Mouse (Mus musculus): ENCODE measurements around the gene Cnot11. TPM values are rescaled to one million over a fixed set of nuclear protein-coding genes. Genes with fewer than 3 reads are reported as not detected.
"Not testable (repeated sequence)": the region's sequence is repeated elsewhere in the genome, so short reads cannot be mapped to it uniquely, and the experiment has no call there.

Gene Cnot11
- total RNA-seq, 1 experiment from 2014 or later = 24.0 TPM

DNA sequence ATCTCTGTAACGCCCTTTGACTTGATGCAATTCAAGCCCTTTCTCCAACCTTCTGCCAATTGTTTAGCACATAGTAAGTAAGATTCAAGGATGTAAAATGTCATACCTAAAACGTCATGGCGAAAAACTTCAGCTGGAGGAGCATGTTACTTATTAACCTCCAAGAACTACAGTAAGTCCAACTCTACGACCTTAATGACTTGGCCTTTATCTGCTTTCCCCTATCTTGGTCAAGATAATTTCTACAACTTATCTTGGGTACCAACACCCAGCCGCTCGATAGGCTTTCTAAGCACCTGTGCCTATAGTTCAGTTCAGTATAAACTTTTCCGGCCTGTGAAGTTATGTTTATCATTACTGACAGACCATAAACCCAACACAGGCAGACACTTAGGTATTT, 39.1 kb downstream of the Cnot11 start:
- no peak for ATAC-seq (replicated peaks; ENCODE audit: insufficient number of reproducible peaks, low FRiP score, low TSS enrichment, poor library complexity, severe bottlenecking)

DNA sequence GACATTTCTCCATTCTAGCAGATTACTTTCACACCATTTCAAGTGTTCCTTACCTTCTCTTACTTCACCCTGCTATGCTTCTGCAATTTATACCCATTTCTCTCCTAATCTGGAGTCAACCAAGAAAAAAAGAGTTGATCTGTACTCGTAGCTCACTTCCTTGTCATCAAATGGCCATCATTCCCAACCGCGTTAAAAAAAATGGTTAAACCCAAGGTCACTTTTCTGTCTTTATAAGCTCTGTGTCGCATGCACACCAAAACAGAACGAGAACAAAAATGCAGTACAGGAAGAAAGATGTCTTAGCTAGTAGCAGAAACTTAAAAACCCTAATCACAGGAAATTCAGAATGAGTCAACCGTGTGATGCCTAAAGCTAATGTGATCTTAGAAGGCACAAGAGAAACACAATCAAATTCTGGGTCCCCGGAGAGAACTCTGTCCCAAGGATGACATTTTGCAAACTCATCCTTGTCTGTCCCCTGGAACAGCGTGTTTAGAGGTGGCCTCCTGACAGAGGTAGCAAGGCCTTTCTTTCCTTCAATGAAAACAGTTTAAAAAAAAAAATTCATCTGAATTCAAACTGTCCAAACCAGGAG, 41.1 kb downstream of the Cnot11 start:
- no peak for ATAC-seq (replicated peaks; ENCODE audit: insufficient number of reproducible peaks, low FRiP score, low TSS enrichment, poor library complexity, severe bottlenecking)

DNA sequence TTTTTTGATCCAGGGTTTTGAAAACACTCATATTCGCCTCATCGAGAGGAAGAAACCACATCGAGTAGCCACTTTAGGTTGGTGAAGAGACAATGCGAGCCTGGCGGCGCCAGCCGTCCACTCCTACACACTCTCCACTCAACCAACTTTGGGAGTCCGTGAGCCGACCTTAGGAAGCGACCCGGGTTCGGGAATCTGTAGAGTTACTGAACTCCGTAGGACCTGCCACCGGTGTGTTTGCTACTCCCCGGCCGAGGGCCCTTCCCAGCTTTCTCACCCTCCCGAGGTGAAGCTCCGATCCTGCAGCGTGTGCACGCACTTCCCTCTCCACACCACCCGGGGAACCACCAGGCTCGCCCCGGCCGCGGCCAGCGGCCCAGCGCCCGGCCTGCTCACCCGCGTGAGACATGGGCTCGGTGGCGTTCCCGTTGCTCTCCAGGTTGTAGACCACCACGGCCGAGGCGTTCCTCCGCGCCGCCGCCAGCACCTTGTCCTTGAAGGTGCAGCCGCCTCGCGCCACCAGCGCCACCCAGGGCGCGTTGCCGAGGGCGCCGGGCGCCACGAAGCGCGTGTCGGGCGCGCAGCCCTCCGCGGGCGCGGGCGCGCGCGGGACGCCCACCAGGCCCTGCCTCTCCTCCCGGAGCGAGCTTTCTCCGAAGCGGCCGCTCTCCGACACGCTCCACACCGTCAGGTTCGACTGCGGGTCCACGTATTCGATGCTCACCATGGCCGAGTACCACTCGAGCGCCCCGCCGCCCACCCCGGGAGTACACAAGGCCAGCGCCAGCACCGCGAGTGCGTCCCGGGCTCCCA, 41.8 kb downstream of the Cnot11 start:
- 0 out of 2 replicates have a peak, but pooled peaks have one; percentile 0 for ATAC-seq (replicated peaks; ENCODE audit: insufficient number of reproducible peaks, low FRiP score, low TSS enrichment, poor library complexity, severe bottlenecking)

DNA sequence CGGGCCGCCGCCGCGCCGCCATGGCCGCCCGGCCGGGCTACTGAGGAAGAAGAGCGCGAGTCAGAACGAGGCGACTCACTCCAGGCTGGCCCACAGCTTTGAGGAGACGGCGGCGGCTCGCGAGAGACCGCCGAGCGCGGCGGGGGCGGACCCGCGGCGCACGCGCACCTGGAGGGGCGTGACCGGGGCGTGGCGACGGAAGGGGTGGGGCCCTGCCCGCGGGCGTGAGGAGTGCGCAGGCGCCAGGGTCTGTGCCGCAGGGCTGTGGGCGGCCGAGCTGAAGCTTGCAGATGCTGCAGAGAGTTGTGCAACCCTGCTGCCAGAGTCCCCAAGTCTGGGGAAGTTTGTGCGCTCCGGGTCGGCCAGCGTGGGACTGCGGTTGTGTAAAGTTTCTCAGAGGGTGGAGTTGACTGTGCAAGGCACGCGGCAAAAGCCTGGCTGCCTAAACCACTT, 42.5 kb downstream of the Cnot11 start, which contains the start of gene Rnf149:
TSS of gene Rnf149 (minus strand) at position 153 of the 453 bp plus-strand sequence.
- ATAC-seq (replicated peaks; ENCODE audit: insufficient number of reproducible peaks, low FRiP score, low TSS enrichment, poor library complexity, severe bottlenecking) = peak; percentile 79

DNA sequence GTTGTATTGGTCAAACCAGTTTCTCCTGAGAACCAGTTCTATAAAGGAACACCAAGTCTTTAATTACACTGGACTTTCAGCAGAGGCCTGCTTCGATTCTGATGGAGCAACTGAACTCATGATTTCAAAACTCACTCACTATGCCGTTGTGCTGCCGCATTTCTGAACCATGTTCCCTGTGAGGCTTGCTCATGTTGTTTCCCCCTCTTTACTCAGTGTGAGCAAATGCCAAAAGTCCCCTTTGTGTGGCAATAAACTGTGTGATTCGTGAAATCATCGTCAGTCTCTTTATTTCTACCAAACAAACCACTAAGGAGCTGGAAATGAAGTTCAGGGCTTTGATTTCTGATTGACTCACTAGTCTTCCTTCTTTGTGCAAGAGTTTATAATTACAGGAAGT, 43.7 kb downstream of the Cnot11 start:
- ATAC-seq (replicated peaks; ENCODE audit: insufficient number of reproducible peaks, low FRiP score, low TSS enrichment, poor library complexity, severe bottlenecking) = peak; percentile 60

DNA sequence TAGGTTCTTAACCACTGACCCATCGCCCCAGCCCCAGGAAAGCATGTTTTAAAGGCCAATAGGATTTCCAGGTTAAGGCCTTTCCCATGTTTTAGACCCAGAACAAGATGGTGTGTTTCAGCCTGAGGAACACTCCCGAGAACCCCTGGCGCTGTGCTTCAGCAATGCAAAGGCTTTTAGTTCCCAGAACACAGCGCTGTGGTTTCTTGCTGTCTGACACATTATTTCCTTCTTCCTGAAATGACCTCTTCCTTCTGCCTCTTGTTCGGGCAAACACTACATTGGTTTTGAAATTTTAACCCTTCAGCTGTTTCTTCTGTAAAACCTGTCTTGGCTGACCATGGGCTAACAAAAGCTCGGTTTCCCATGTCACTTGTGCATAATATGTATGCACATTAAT, 44.3 kb downstream of the Cnot11 start:
- 0 out of 2 replicates have a peak, but pooled peaks have one; percentile 14 for ATAC-seq (replicated peaks; ENCODE audit: insufficient number of reproducible peaks, low FRiP score, low TSS enrichment, poor library complexity, severe bottlenecking)

DNA sequence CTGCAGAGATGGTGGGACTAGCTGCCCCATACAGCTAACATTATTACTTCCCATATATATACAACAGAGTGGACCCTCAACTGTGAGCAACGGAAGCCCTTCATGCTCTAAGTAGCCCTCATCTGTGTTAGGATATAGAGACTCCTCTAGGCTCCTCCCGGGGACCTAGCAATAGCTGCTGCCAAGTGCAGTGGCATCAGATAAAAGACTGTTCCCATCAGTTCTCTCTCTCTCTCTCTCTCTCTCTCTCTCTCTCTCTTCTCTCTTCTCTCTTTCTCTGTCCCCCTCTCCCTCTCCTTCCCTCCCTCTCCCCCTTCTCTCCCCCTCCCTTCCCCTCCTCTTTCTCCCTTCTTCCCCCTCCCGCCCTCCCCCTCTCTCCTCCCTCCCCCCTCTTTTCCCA, 46.4 kb downstream of the Cnot11 start:
- ATAC-seq (replicated peaks; ENCODE audit: insufficient number of reproducible peaks, low FRiP score, low TSS enrichment, poor library complexity, severe bottlenecking) = no peak

DNA sequence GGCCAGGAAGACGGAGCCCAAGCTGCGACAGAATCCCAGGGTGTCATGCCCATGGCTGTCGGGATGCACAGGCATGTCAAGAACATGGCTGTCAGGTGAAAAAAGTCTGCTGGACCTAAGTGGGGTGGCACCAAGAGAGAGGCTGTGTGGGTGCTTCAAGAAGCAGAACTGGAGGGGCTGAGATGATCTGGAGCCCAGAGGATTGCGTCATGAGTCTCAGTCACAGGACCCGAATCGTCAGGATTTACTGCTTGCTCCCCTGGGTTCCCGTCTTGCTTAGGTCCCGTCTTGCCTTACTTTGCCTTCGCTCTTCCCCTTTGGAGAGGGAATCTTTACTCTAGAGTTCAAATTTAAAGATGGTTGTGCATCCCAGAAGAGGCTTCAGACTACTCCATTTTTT, 48.4 kb downstream of the Cnot11 start:
- ATAC-seq (replicated peaks; ENCODE audit: insufficient number of reproducible peaks, low FRiP score, low TSS enrichment, poor library complexity, severe bottlenecking) = peak; percentile 45

DNA sequence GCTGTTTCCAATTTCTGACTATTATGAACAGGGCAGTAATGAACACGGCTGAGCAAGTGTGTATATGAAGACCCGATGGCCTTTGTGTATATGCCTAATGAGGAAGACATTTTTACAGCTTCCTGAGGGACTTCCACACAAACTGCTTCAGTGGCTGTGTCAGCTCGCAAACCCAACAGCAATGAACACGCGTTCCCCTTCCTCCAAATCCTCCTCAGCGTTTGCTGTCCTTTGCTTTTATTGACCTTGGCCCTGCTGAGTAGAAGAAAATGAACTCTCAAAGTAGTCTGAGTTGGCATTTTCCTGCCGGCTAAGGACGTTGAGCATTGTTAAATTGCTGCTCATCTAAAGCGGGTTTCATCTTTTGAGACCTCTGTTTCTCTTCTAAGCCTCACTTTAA, 50.6 kb downstream of the Cnot11 start:
- ATAC-seq (replicated peaks; ENCODE audit: insufficient number of reproducible peaks, low FRiP score, low TSS enrichment, poor library complexity, severe bottlenecking) = no peak

DNA sequence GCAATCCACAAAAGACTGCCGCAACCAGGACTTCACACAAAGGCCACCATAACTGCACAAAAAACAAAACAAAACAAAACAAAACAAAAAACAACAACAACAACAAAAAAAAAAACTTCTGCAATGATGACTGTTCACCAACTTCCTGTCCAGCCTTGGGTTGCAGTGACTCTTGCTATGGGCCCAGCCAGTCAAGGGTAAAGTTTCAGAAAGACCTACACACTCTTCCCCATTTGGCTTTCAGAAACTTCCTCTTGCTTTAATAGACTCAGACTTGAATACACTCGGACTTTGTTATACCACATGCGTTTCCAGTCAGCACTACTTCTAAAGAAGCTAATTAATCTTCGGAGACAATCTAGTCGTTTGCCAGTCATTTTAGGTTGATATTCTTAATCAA, 55.4 kb downstream of the Cnot11 start:
- ATAC-seq (replicated peaks; ENCODE audit: insufficient number of reproducible peaks, low FRiP score, low TSS enrichment, poor library complexity, severe bottlenecking) = peak; percentile 98

DNA sequence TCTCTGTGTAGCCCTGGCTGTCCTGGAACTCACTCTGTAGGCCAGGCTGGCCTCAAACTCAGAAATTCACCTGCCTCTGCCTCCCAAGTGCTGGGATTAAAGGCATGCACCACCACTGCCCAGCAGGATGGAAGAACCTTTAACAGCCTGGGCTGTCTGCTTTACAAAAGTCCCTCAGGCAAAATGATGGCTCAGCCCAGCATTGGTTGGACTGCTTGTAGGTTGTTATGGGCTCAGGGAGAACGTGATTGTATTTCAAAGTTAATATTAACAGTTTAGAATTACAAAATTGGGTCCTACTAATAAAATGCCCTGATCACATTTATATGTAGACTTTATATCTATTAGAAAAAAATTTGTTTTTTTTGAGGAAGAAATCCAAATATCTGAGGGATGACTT, 56.8 kb downstream of the Cnot11 start:
- ATAC-seq (replicated peaks; ENCODE audit: insufficient number of reproducible peaks, low FRiP score, low TSS enrichment, poor library complexity, severe bottlenecking) = not testable (repeated sequence)

DNA sequence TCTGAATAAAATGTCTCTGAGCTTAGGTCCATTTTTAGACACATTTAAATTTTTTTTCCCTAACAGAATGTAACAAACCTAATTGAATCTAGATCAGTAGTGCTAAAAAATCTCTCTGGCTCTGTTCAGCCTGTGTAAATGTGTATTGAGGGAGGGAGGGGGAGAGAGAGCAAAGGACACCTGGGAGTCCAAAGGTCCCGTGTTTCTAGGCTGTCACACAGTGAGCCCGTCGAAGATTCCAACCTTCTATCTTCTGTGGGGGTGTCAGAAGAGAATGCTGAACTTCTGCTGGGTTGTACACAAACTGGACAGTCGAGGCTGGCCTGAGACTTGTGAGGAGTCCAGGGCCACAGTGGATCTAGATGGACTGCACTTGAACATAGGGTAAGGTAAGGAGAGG, 57.3 kb downstream of the Cnot11 start:
- no peak for ATAC-seq (replicated peaks; ENCODE audit: insufficient number of reproducible peaks, low FRiP score, low TSS enrichment, poor library complexity, severe bottlenecking)

DNA sequence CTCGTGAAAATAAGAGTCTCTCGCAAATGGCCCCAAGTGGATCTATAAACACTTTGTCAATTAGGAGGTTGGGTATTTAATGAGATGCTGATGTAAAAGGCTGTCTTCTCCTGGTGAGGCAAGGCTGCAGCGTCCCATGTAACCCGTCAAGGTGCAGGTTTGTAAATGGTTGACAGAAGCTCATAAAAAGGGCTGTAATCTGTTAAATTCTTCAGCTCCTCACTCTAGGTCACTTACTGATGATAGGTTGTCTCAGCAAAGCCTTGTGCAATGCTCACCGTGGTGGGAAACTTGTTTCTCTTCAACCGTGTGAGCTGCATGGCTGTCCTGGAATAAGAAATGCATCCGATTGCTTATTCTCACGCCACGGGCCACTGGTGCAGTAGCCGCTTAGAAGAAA, 59.0 kb downstream of the Cnot11 start:
- no peak for ATAC-seq (replicated peaks; ENCODE audit: insufficient number of reproducible peaks, low FRiP score, low TSS enrichment, poor library complexity, severe bottlenecking)

Other genes with a start within 250 kb of the Cnot11 start
- gene Rpl31, start 167.2 kb upstream of the Cnot11 start, total RNA-seq (2017) = 264 to 334 TPM (median 266 TPM) in 3 replicates
- gene Tbc1d8, start 56.2 kb upstream of the Cnot11 start, total RNA-seq (2017) = 39.0 to 79.2 TPM (median 41.9 TPM) in 3 replicates
- gene Rnf149, start 42.4 kb downstream of the Cnot11 start, total RNA-seq (2017) = 204 to 430 TPM (median 348 TPM) in 3 replicates
- 0.19 to 0.38 TPM in 2 of 3 replicates, not detected in the other for gene Creg2, start 116.5 kb downstream of the Cnot11 start, total RNA-seq (2017)
- gene Rfx8, start 186.0 kb downstream of the Cnot11 start, total RNA-seq (2017) = 0.67 TPM in 1 of 3 replicates, not detected in the others